Comparison of ENCODE assay signal across 31 mouse cellular contexts in genomic region chr15:99278271-99278670, GRCm38 (mm10). TPM values are rescaled to one million over a fixed set of nuclear protein-coding genes. Genes with fewer than 3 reads are reported as not detected.
DNase-seq lines count a peak whose midpoint lies in the region; ATAC-seq and TF ChIP-seq lines count a peak whose summit lies in the region.
"Had no signal": no experiment of that assay in that cellular context is flagged by ENCODE, and none has a peak within 500 bp of the region (broad histone marks: within the 10 kb centered on the region; RNA-seq: fewer than 3 reads in every experiment).

No protein-coding gene starts in this region.

- H3K36me3 ChIP-seq in hindbrain, embryonic 13.5 days = no peaks in the 10 kb centered on the region
- H3K36me3 ChIP-seq in hindbrain, embryonic 14.5 days (replicated peaks; ENCODE audit: control insufficient read depth, insufficient read depth) = no peaks in the 10 kb centered on the region
- H3K36me3 ChIP-seq in midbrain, postnatal 0 days (ENCODE audit: insufficient read depth, low read length) = no peaks in the 10 kb centered on the region
- H3K36me3 ChIP-seq in midbrain, embryonic 16.5 days (ENCODE audit: control insufficient read depth, insufficient read depth, low read length) = no peaks in the 10 kb centered on the region
- no peaks in the 10 kb centered on the region for H3K36me3 ChIP-seq in intestine, embryonic 16.5 days (ENCODE audit: control insufficient read depth, insufficient read depth, low read length)
- H3K36me3 ChIP-seq in myocyte (ENCODE audit: control insufficient read depth, insufficient read depth) = no peaks in the 10 kb centered on the region
- H3K36me3 ChIP-seq: forebrain, embryonic 12.5 days; heart, embryonic 10.5 days; heart, embryonic 15.5 days; midbrain, embryonic 10.5 days; midbrain, embryonic 15.5 days had no signal

- H3ac ChIP-seq in myocyte (ENCODE audit: control insufficient read depth, insufficient read length) = no peak overlapping the region

- DNase-seq in hindbrain, embryonic 14.5 days (ENCODE audit: low spot score) = no peak
- DNase-seq in midbrain, postnatal 0 days (ENCODE audit: low spot score) = peak; percentile 30
- DNase-seq in ovary, postnatal 10 days (ENCODE audit: low spot score) = no peak
- no peak for DNase-seq in adrenal gland, adult (ENCODE audit: inconsistent age in 2 of 2, low spot score in 1 of 2)
- DNase-seq: adrenal gland, postnatal 14 days; cerebellum, adult 11-12 months; cerebellum, adult 9-11 months; gastrocnemius, postnatal 10 days; kidney, adult 2 months; kidney, postnatal 4 days; liver; lung, adult 2 months; lung, postnatal 14 days; retina, postnatal 1 day; right cerebral cortex, postnatal 14 days; thymus, postnatal 14 days had no signal

- H3K79me2 ChIP-seq in myocyte (ENCODE audit: control insufficient read depth, insufficient read depth) = no peaks in the 10 kb centered on the region

- no peak for ATAC-seq in hindbrain, embryonic 13.5 days (ENCODE audit: low FRiP score)
- no peak for ATAC-seq in hindbrain, embryonic 14.5 days (ENCODE audit: low FRiP score)
- no peak for ATAC-seq in midbrain, postnatal 0 days (ENCODE audit: low FRiP score)
- no peak for ATAC-seq in midbrain, embryonic 16.5 days
- ATAC-seq in intestine, embryonic 16.5 days = no peak
- ATAC-seq: midbrain, embryonic 15.5 days had no signal

- no peaks in the 10 kb centered on the region for H3K27me3 ChIP-seq in hindbrain, embryonic 13.5 days
- no peaks in the 10 kb centered on the region for H3K27me3 ChIP-seq in hindbrain, embryonic 14.5 days (ENCODE audit: control insufficient read depth, insufficient read depth, low read length)
- no peaks in the 10 kb centered on the region for H3K27me3 ChIP-seq in midbrain, postnatal 0 days (ENCODE audit: insufficient read depth, low read length)
- H3K27me3 ChIP-seq in midbrain, embryonic 16.5 days (ENCODE audit: control insufficient read depth, insufficient read depth, low read depth, low read length) = no peaks in the 10 kb centered on the region
- H3K27me3 ChIP-seq in intestine, embryonic 16.5 days (replicated peaks; ENCODE audit: control insufficient read depth, insufficient read depth, low read length) = 0 out of 2 replicates have a peak, but pooled peaks cover 2% of the 10 kb centered on the region
- no peaks in the 10 kb centered on the region for H3K27me3 ChIP-seq in myocyte (ENCODE audit: control insufficient read depth, insufficient read depth, insufficient read length)
- H3K27me3 ChIP-seq: forebrain, embryonic 12.5 days; heart, embryonic 15.5 days; midbrain, embryonic 15.5 days had no signal

- H3K4me1 ChIP-seq in hindbrain, embryonic 13.5 days (replicated peaks) = peaks cover 5% of the 10 kb centered on the region; the same call in 1 of the 2 replicates
- 0 out of 2 replicates have a peak, but pooled peaks cover 2% of the 10 kb centered on the region for H3K4me1 ChIP-seq in hindbrain, embryonic 14.5 days (replicated peaks; ENCODE audit: control insufficient read depth, insufficient read depth, low read length)
- no peaks in the 10 kb centered on the region for H3K4me1 ChIP-seq in midbrain, postnatal 0 days (ENCODE audit: insufficient read depth, low read length)
- H3K4me1 ChIP-seq in midbrain, embryonic 16.5 days (ENCODE audit: control insufficient read depth, insufficient read depth, low read length) = no peaks in the 10 kb centered on the region
- H3K4me1 ChIP-seq in intestine, embryonic 16.5 days (ENCODE audit: control insufficient read depth, insufficient read depth, low read length) = no peaks in the 10 kb centered on the region
- H3K4me1 ChIP-seq: forebrain, embryonic 12.5 days; heart, embryonic 10.5 days; heart, embryonic 15.5 days; midbrain, embryonic 10.5 days; midbrain, embryonic 15.5 days had no signal

- H3K27ac ChIP-seq in hindbrain, embryonic 13.5 days = 0 out of 2 replicates have a peak overlapping the region, but pooled peaks have one; percentile 23
- H3K27ac ChIP-seq in hindbrain, embryonic 14.5 days = no peak overlapping the region
- H3K27ac ChIP-seq in midbrain, postnatal 0 days (ENCODE audit: low read depth, low read length) = no peak overlapping the region
- no peak overlapping the region for H3K27ac ChIP-seq in midbrain, embryonic 16.5 days (ENCODE audit: low read length)
- no peak overlapping the region for H3K27ac ChIP-seq in intestine, embryonic 16.5 days (ENCODE audit: low read length)
- H3K27ac ChIP-seq: forebrain, embryonic 12.5 days; heart, embryonic 10.5 days; heart, embryonic 15.5 days; liver, embryonic 14.5 days; midbrain, embryonic 10.5 days; midbrain, embryonic 15.5 days had no signal

- H3K9me3 ChIP-seq in hindbrain, embryonic 13.5 days = no peaks in the 10 kb centered on the region
- H3K9me3 ChIP-seq in hindbrain, embryonic 14.5 days (ENCODE audit: control insufficient read depth, low read length) = no peaks in the 10 kb centered on the region
- no peaks in the 10 kb centered on the region for H3K9me3 ChIP-seq in midbrain, postnatal 0 days (ENCODE audit: low read length)
- H3K9me3 ChIP-seq in midbrain, embryonic 16.5 days (replicated peaks; ENCODE audit: control insufficient read depth, low read length, poor library complexity, severe bottlenecking) = no peaks in the 10 kb centered on the region
- no peaks in the 10 kb centered on the region for H3K9me3 ChIP-seq in intestine, embryonic 16.5 days (ENCODE audit: control insufficient read depth, low read length)
- H3K9me3 ChIP-seq: forebrain, embryonic 12.5 days; heart, embryonic 10.5 days; heart, embryonic 15.5 days; midbrain, embryonic 10.5 days; midbrain, embryonic 15.5 days had no signal

- 85% methylated on average over 7 of the region's 7 CpGs for WGBS in hindbrain, embryonic 13.5 days
- 86% methylated on average over 7 of the region's 7 CpGs for WGBS in hindbrain, embryonic 14.5 days
- 82% methylated on average over 7 of the region's 7 CpGs for WGBS in midbrain, postnatal 0 days
- 86% methylated on average over 7 of the region's 7 CpGs for WGBS in midbrain, embryonic 16.5 days
- WGBS in intestine, embryonic 16.5 days = 81% methylated on average over 7 of the region's 7 CpGs

- H3K4me2 ChIP-seq in hindbrain, embryonic 13.5 days = no peak overlapping the region
- no peak overlapping the region for H3K4me2 ChIP-seq in hindbrain, embryonic 14.5 days (replicated peaks)
- H3K4me2 ChIP-seq in midbrain, postnatal 0 days (ENCODE audit: low read depth, low read length, poor library complexity, severe bottlenecking) = no peak overlapping the region
- H3K4me2 ChIP-seq in midbrain, embryonic 16.5 days (ENCODE audit: low read length) = no peak overlapping the region
- H3K4me2 ChIP-seq in intestine, embryonic 16.5 days (ENCODE audit: low read depth, low read length) = no peak overlapping the region
- peak overlapping the region; percentile 39 for H3K4me2 ChIP-seq in myocyte (ENCODE audit: low read depth)
- H3K4me2 ChIP-seq: forebrain, embryonic 12.5 days; heart, embryonic 15.5 days; midbrain, embryonic 15.5 days had no signal

- H3K9ac ChIP-seq in hindbrain, embryonic 13.5 days = no peak overlapping the region
- H3K9ac ChIP-seq in hindbrain, embryonic 14.5 days = no peak overlapping the region
- H3K9ac ChIP-seq in midbrain, postnatal 0 days (replicated peaks; ENCODE audit: low read length, poor library complexity, severe bottlenecking) = no peak overlapping the region
- no peak overlapping the region for H3K9ac ChIP-seq in midbrain, embryonic 16.5 days (ENCODE audit: low read depth, low read length)
- H3K9ac ChIP-seq in intestine, embryonic 16.5 days (ENCODE audit: low read depth, low read length) = 0 out of 2 replicates have a peak overlapping the region, but pooled peaks have one; percentile 30
- H3K9ac ChIP-seq: forebrain, embryonic 12.5 days; heart, embryonic 15.5 days; liver, embryonic 14.5 days; midbrain, embryonic 15.5 days had no signal

- no peak for TF ChIP-seq POLR2A in myocyte (IDR thresholded peaks at IDR 0.05; ENCODE audit: insufficient read length, low read depth)

- no peak overlapping the region for H3K4me3 ChIP-seq in hindbrain, embryonic 13.5 days
- no peak overlapping the region for H3K4me3 ChIP-seq in hindbrain, embryonic 14.5 days (replicated peaks; ENCODE audit: low read length)
- H3K4me3 ChIP-seq in midbrain, postnatal 0 days (ENCODE audit: low read depth, low read length) = no peak overlapping the region
- H3K4me3 ChIP-seq in midbrain, embryonic 16.5 days (ENCODE audit: low read depth, low read length) = no peak overlapping the region
- H3K4me3 ChIP-seq in intestine, embryonic 16.5 days (ENCODE audit: low read length) = no peak overlapping the region
- H3K4me3 ChIP-seq in myocyte = no peak overlapping the region
- H3K4me3 ChIP-seq: erythroblast, embryonic 14.5 days; forebrain, embryonic 12.5 days; heart, embryonic 10.5 days; heart, embryonic 15.5 days; midbrain, embryonic 10.5 days; midbrain, embryonic 15.5 days had no signal

- no peak for TF ChIP-seq CTCF in midbrain, postnatal 0 days (IDR thresholded peaks at IDR 0.05)

RNA-seq across cellular contexts. Expression of gene Prpf40b, which starts 16.6 kb away (rescaled TPM):
- 116 and 124 TPM in 2 replicates for polyA plus RNA-seq in hindbrain, embryonic 13.5 days (2015; fragmentation: Nextera tagmentation; extraction: Ambion mirVana)
- polyA plus RNA-seq in hindbrain, embryonic 14.5 days (2014; fragmentation: Nextera tagmentation; extraction: Ambion mirVana) = 84.7 and 89.6 TPM in 2 replicates
- 95.5 and 97.9 TPM in 2 replicates for total RNA-seq in midbrain, postnatal 0 days (2014; rRNA removed)
- 99.6 and 107 TPM in 2 replicates for polyA plus RNA-seq in midbrain, postnatal 0 days (2015; fragmentation: Nextera tagmentation; extraction: Ambion mirVana)
- 122 and 130 TPM in 2 replicates for polyA plus RNA-seq in midbrain, embryonic 16.5 days (2015; fragmentation: Nextera tagmentation; extraction: Ambion mirVana)
- 29.8 and 34.8 TPM in 2 replicates for polyA plus RNA-seq in intestine, embryonic 16.5 days (2015; fragmentation: Nextera tagmentation; extraction: Ambion mirVana)
- polyA plus RNA-seq in myocyte (2012; fragmentation: generic; extraction: Trizol) = 59.7 TPM

RNA-seq across cellular contexts. Expression of gene Fam186b, which starts 17.4 kb away (rescaled TPM):
- 0.47 and 0.69 TPM in 2 replicates for polyA plus RNA-seq in hindbrain, embryonic 13.5 days (2015; fragmentation: Nextera tagmentation; extraction: Ambion mirVana)
- polyA plus RNA-seq in hindbrain, embryonic 14.5 days (2014; fragmentation: Nextera tagmentation; extraction: Ambion mirVana) = 0.39 and 0.81 TPM in 2 replicates
- total RNA-seq in midbrain, postnatal 0 days (2014; rRNA removed) = 0.38 and 2.3 TPM in 2 replicates
- polyA plus RNA-seq in midbrain, postnatal 0 days (2015; fragmentation: Nextera tagmentation; extraction: Ambion mirVana) = 1.4 and 1.6 TPM in 2 replicates
- polyA plus RNA-seq in midbrain, embryonic 16.5 days (2015; fragmentation: Nextera tagmentation; extraction: Ambion mirVana) = 0.53 and 0.73 TPM in 2 replicates
- polyA plus RNA-seq in intestine, embryonic 16.5 days (2015; fragmentation: Nextera tagmentation; extraction: Ambion mirVana) = 0.24 TPM in 1 of 2 replicates, not detected in the other
- polyA plus RNA-seq in myocyte (2012; fragmentation: generic; extraction: Trizol) = 0.06 TPM
- total RNA-seq: gastrocnemius, postnatal 10 days; heart, postnatal 25 days; megakaryocyte progenitor cell, adult 5-6 weeks had no signal
- polyA plus RNA-seq: erythroblast, embryonic 14.5 days; lung, adult 2 months; small intestine, adult 2 months; stomach, embryonic 14.5 days had no signal

RNA-seq across cellular contexts. Expression of gene Mcrs1, which starts 26.5 kb away (rescaled TPM):
- 195 and 208 TPM in 2 replicates for polyA plus RNA-seq in hindbrain, embryonic 13.5 days (2015; fragmentation: Nextera tagmentation; extraction: Ambion mirVana)
- 200 and 205 TPM in 2 replicates for polyA plus RNA-seq in hindbrain, embryonic 14.5 days (2014; fragmentation: Nextera tagmentation; extraction: Ambion mirVana)
- 223 and 225 TPM in 2 replicates for total RNA-seq in midbrain, postnatal 0 days (2014; rRNA removed)
- 207 and 222 TPM in 2 replicates for polyA plus RNA-seq in midbrain, postnatal 0 days (2015; fragmentation: Nextera tagmentation; extraction: Ambion mirVana)
- 209 and 211 TPM in 2 replicates for polyA plus RNA-seq in midbrain, embryonic 16.5 days (2015; fragmentation: Nextera tagmentation; extraction: Ambion mirVana)
- polyA plus RNA-seq in intestine, embryonic 16.5 days (2015; fragmentation: Nextera tagmentation; extraction: Ambion mirVana) = 124 and 128 TPM in 2 replicates
- 99.1 TPM for polyA plus RNA-seq in myocyte (2012; fragmentation: generic; extraction: Trizol)

RNA-seq across cellular contexts. Expression of gene Kcnh3, which starts 53.6 kb away (rescaled TPM):
- 0.52 and 0.91 TPM in 2 replicates for polyA plus RNA-seq in hindbrain, embryonic 13.5 days (2015; fragmentation: Nextera tagmentation; extraction: Ambion mirVana)
- polyA plus RNA-seq in hindbrain, embryonic 14.5 days (2014; fragmentation: Nextera tagmentation; extraction: Ambion mirVana) = 0.81 and 0.96 TPM in 2 replicates
- 1.6 and 3.6 TPM in 2 replicates for total RNA-seq in midbrain, postnatal 0 days (2014; rRNA removed)
- 0.60 and 0.67 TPM in 2 replicates for polyA plus RNA-seq in midbrain, postnatal 0 days (2015; fragmentation: Nextera tagmentation; extraction: Ambion mirVana)
- polyA plus RNA-seq in midbrain, embryonic 16.5 days (2015; fragmentation: Nextera tagmentation; extraction: Ambion mirVana) = 0.25 and 0.50 TPM in 2 replicates
- 0.39 and 0.56 TPM in 2 replicates for polyA plus RNA-seq in intestine, embryonic 16.5 days (2015; fragmentation: Nextera tagmentation; extraction: Ambion mirVana)
- polyA plus RNA-seq in myocyte (2012; fragmentation: generic; extraction: Trizol) = 0.17 TPM
- total RNA-seq: megakaryocyte progenitor cell, adult 5-6 weeks had no signal
